Mouse (Mus musculus) embryonic fibroblast, embryonic 13.5 days (primary cell): ENCODE measurements around the gene Mtap. TPM values are rescaled to one million over a fixed set of nuclear protein-coding genes. Genes with fewer than 3 reads are reported as not detected.

Source experiments
- H3K27ac ChIP-seq: 2 replicates; pipeline ENCODE4 v1.5.1; 2012; ENCODE audit warnings: low read length, control low read depth, inconsistent platforms; ENCODE audit not compliant: insufficient read depth
- H3K4me1 ChIP-seq: 2 replicates; pipeline ENCODE4 v1.6.1; 2011; ENCODE audit warnings: low read length; ENCODE audit not compliant: control insufficient read depth, insufficient read depth
- H3K4me3 ChIP-seq: 2 replicates; pipeline ENCODE4 v1.5.1; 2011; ENCODE audit warnings: mild to moderate bottlenecking, control low read depth, low read length; ENCODE audit not compliant: insufficient read depth
- CTCF ChIP-seq: IDR thresholded peaks from 2 replicates; pipeline ENCODE4 v1.5.1; 2011; ENCODE audit warnings: mild to moderate bottlenecking, control low read depth, low read length, moderate library complexity, borderline replicate concordance; ENCODE audit not compliant: insufficient read depth
- POLR2A ChIP-seq: IDR thresholded peaks from 2 replicates; pipeline ENCODE4 v1.6.1; 2011; ENCODE audit warnings: low read depth, mild to moderate bottlenecking, control low read depth, low read length, moderate library complexity
- polyA plus RNA-seq: library from polyadenylated mRNA; stranded (reverse); fragments of >200 nt; gene quantifications from 2 replicates; pipeline ENCODE4 v1.2.4, GENCODE M21; 2011; ENCODE audit warnings: low read depth; ENCODE audit not compliant: missing spikeins, insufficient read length

The Mtap gene
- polyA plus RNA-seq, 1 experiment = 86.7 TPM

DNA sequence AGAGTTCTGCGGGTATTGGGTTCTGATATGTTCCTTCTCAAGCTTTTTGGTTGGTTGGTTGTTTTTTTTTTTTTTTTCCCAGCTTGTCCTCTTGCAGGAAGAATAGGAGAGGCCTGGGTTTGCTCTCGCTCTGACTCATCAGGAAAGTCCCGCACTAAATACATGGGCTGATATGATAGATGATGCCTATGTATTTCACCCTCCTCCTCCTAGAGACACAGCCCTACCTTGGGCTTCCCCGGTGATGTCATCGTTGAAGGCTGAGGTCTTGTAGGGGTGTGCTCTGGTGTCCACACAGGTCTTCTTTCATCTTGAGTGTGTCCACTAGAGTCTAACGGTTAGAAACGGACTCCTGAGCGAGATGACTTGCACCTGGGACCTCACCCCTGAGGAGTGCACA lies 26.7 kb downstream of the Mtap start:
- H3K4me3 ChIP-seq = no peak overlapping the region
- no peaks in the 10 kb centered on the region; the same call in 1 of the 2 replicates for H3K4me1 ChIP-seq
- H3K27ac ChIP-seq = no peak overlapping the region
- TF ChIP-seq POLR2A (no peak), CTCF (no peak)

DNA sequence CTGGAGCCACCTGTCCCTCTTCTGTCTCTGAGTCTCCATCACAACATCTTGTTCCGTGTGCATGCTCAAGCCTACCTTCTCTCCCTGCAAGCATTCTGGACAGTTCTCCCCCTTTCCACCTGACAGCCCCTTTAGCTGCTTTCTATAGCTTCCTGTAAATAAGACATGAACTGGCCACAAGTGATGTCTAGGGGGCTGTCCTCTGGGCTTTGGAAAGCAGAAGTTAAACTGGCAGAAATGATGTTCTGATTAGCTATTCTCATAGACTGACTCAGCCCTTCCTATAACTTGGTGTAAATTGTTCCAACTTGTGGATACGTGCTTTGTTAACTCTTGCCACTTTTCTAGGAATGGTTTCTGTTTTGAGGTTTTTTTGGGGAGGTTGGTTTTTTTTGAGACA lies 27.8 kb downstream of the Mtap start:
- Histone ChIP-seq H3K4me3 (no peak overlapping the region), H3K4me1 (no peaks in the 10 kb centered on the region; the same call in 1 of the 2 replicates), H3K27ac (peak overlapping the region; percentile 72)
- TF ChIP-seq CTCF = no peak
- TF ChIP-seq POLR2A = no peak

GRCm38 (mm10) chr4:89168877-89169276 lies 32.0 kb downstream of the Mtap start:
- TF ChIP-seq POLR2A = no peak
- Histone ChIP-seq H3K4me3 (no peak overlapping the region), H3K4me1 (peaks cover 4% of the 10 kb centered on the region; the same call in 1 of the 2 replicates), H3K27ac (peak overlapping the region; percentile 72; the same call in 1 of the 2 replicates)

DNA sequence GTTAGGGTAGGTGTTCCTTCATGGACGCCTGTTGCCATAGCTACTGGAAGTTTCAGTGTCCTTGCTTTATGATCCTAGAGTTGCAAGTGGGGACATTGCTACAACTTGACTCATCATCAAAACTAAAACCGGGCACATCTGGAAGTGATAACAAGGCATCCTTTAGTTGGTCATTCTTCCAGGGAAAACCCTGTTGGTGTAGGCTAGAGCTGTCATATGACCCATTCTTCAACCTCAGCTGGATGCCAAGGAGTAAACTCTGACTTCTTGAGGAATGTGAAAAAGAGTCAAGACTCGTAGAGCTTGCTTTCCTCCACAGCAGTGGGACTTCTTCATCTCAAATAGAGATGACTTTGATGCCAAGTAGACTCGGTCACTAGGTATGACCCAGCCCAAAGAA lies 32.8 kb downstream of the Mtap start:
- Histone ChIP-seq H3K4me1 (peaks cover 4% of the 10 kb centered on the region; the same call in 1 of the 2 replicates), H3K27ac (peak overlapping the region; percentile 72), H3K4me3 (no peak overlapping the region)
- TF ChIP-seq CTCF = no peak
- TF ChIP-seq POLR2A = no peak

DNA sequence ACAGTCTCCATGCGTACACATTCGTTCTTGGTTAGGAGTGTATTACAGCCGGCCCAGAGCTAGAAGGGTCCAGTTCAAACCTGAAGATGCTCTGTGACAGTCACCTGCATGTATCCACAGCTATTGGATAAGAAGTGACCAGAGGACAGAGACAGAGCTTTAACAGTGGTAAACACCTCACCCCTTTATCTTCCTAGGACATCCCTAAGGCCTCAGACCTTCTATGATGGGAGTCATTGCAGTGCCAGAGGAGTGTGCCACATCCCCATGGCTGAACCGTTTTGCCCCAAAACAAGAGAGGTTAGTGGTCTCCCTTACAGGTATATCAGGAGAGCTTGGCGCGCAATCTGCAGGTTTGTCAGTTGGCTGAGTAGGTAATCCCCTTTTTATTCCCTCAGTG lies 34.0 kb downstream of the Mtap start:
- peaks cover 4% of the 10 kb centered on the region; the same call in 1 of the 2 replicates for H3K4me1 ChIP-seq
- no peak overlapping the region for H3K4me3 ChIP-seq
- TF ChIP-seq POLR2A (no peak), CTCF (no peak)
- no peak overlapping the region for H3K27ac ChIP-seq

DNA sequence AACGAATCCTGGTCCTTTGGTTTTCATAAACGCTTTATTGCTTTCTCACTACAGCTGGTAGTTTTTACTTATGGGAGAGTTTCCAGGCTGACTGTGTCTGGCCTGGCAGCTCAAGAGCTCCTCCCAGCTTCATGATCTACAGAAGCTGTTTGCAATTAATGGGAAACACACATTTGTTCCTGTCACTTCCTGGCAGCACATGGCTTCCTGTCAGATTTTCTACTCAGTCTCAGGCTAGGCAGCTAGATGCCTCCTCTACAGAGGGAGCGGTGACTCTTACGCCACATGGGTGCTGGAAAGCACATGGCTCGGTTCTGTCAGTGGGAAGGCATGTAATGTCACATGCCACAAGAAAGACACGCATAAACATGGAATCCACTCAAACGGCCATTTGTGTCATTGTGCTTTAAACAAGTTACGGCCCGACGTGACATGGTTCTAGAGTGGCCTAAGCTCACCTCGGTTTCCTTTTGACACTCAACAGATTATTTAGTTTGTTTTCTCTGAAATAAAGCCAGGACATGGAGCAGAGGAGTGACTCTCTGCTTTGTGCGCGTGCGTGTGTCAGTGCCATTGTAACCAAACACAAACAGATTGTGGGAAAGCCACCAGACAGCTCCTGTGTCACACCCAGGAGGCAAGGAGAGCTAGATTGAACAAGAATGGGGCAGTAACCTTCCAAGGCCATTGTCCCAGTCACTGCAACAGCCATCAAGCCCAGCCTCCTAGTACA lies 36.1 kb downstream of the Mtap start:
- peaks cover 4% of the 10 kb centered on the region; the same call in 1 of the 2 replicates for H3K4me1 ChIP-seq
- no peak overlapping the region for H3K27ac ChIP-seq
- TF ChIP-seq POLR2A (no peak), CTCF (no peak)
- H3K4me3 ChIP-seq = no peak overlapping the region

GRCm38 (mm10) chr4:89177514-89178307 lies 40.8 kb downstream of the Mtap start:
- TF ChIP-seq POLR2A (no peak), CTCF (no peak)
- Histone ChIP-seq H3K4me1 (0 out of 2 replicates have a peak, but pooled peaks cover 3% of the 10 kb centered on the region), H3K27ac (peak overlapping the region; percentile 2; the same call in 1 of the 2 replicates), H3K4me3 (no peak overlapping the region)

DNA sequence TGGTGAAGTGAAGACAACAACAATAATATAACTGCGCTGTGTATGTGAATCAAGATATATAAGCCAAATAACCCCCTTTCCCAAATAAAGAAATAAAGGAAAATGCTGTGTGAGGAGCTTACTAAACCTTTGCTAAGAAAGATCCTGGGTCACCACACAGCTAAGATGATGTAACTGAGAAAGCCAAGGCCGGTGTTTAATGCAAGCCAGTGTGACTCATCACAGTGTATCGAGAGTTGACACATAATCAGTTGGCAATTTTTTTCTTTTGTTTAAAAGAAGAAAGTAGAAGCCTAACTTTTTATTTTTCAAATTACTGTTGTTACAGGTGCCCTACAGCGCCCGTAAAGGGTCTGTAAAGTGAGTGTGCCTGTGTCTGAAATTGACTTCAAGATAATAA lies 43.2 kb downstream of the Mtap start:
- H3K27ac ChIP-seq = no peak overlapping the region
- no peak for TF ChIP-seq POLR2A
- no peak for TF ChIP-seq CTCF
- no peak overlapping the region for H3K4me3 ChIP-seq
- 0 out of 2 replicates have a peak, but pooled peaks cover 3% of the 10 kb centered on the region for H3K4me1 ChIP-seq

GRCm38 (mm10) chr4:89181656-89182055 lies 44.7 kb downstream of the Mtap start:
- Histone ChIP-seq H3K4me3 (no peak overlapping the region), H3K27ac (no peak overlapping the region), H3K4me1 (0 out of 2 replicates have a peak, but pooled peaks cover 3% of the 10 kb centered on the region)
- TF ChIP-seq CTCF (no peak), POLR2A (no peak)

GRCm38 (mm10) chr4:89182486-89182885 lies 45.6 kb downstream of the Mtap start:
- no peak for TF ChIP-seq CTCF
- TF ChIP-seq POLR2A = no peak
- H3K4me3 ChIP-seq = no peak overlapping the region

More at GRCm38 (mm10) chr4:89182486-89182885, 45.6 kb downstream of the Mtap start:
- Histone ChIP-seq H3K27ac (no peak overlapping the region), H3K4me1 (0 out of 2 replicates have a peak, but pooled peaks cover 3% of the 10 kb centered on the region)
